Mouse (Mus musculus): ENCODE results near the gene Gm49366.
"Not testable (repeated sequence)": the region's sequence is repeated elsewhere in the genome, so short reads cannot be mapped to it uniquely, and the experiment has no call there.

DNA sequence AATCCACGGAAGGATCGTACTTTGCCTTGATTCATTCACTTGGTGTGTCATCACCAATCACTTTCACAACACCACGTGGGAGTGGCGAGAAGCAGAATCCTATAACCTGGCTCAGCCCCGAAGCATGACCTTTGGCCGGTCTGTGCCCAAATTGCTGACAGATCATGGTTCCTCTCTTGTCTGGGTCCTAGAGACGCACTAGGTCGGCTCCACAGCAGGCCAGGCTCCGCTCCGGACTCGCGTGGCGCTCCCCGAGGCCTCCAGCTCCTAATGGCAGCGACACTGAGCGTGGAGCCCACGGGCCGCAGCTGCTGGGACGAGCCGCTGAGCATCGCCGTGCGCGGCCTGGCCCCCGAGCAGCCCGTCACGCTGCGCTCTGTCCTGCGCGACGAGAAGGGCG is 494 bp upstream of the Gm49366 start, which contains the start of gene Acot4:
- TF ChIP-seq CTCF (conservative IDR thresholded peaks at IDR 0.05; ENCODE audit: insufficient read depth, insufficient read length, low read depth, low read length): not testable (repeated sequence)
- TF ChIP-seq POLR2A (IDR thresholded peaks at IDR 0.05; ENCODE audit: low read depth, low read length): peak; percentile 31
